Mouse (Mus musculus): ENCODE results near the gene Loxl3.

GRCm38 (mm10) chr6:83070247-83070310, 36.1 kb downstream of the Loxl3 start, which contains the start of gene Tlx2:
- TF ChIP-seq POLR2A (IDR thresholded peaks at IDR 0.05; ENCODE audit: low read depth, low read length): no peak
- TF ChIP-seq CTCF (conservative IDR thresholded peaks at IDR 0.05; ENCODE audit: insufficient read depth, insufficient read length, low read depth, low read length): no peak

Data from kidney, adult 2 months (tissue).